Mouse (Mus musculus) olfactory bulb, adult 2 months (tissue): Measurements from ENCODE around the gene Grb7.

Experiments
- CTCF ChIP-seq: fragments of 200-500 bp; IDR thresholded peaks from 2 replicates; pipeline ENCODE4 v1.5.1; 2012; ENCODE audit warnings: low read depth, mild to moderate bottlenecking, low read length, moderate library complexity; ENCODE audit not compliant: insufficient read depth
- POLR2A ChIP-seq: fragments of 200-500 bp; IDR thresholded peaks from 2 replicates; pipeline ENCODE4 v1.6.1; 2012; ENCODE audit warnings: mild to moderate bottlenecking, low read depth, low read length, moderate library complexity; ENCODE audit not compliant: insufficient read depth

- no peak for TF ChIP-seq CTCF
- no peak for TF ChIP-seq POLR2A
These were observed 1.3 kb downstream of the Grb7 start for GRCm38 (mm10) chr11:98447475-98447834.
